Mouse (Mus musculus) embryo, embryonic 9.5 days (tissue): ENCODE data around the gene Stx7.

Source experiments
- DNase-seq: peaks from one replicate; pipeline ENCODE4 v3.0.0-alpha.2; 2017; ENCODE audit errors: extremely low spot score

Gene Stx7

GRCm38 (mm10) chr10:24167978-24168583, 19.0 kb downstream of the Stx7 start:
- no peak for DNase-seq

GRCm38 (mm10) chr10:24168854-24169253, 19.8 kb downstream of the Stx7 start:
- DNase-seq = no peak

GRCm38 (mm10) chr10:24171906-24172459, 22.9 kb downstream of the Stx7 start:
- no peak for DNase-seq

GRCm38 (mm10) chr10:24173210-24174001, 24.3 kb downstream of the Stx7 start:
- peak; percentile 59 for DNase-seq

GRCm38 (mm10) chr10:24190392-24190791, 41.3 kb downstream of the Stx7 start:
- no peak for DNase-seq

GRCm38 (mm10) chr10:24191977-24192376, 42.9 kb downstream of the Stx7 start:
- no peak for DNase-seq

- DNase-seq = peak; percentile 47
Measured at GRCm38 (mm10) chr10:24199303-24199702, 50.2 kb downstream of the Stx7 start.

- DNase-seq = no peak
Measured at GRCm38 (mm10) chr10:24200099-24200498, 51.0 kb downstream of the Stx7 start.

- no peak for DNase-seq
Measured at GRCm38 (mm10) chr10:24210075-24210474, 61.0 kb downstream of the Stx7 start.

GRCm38 (mm10) chr10:24213297-24213696, 64.2 kb downstream of the Stx7 start:
- DNase-seq = no peak

GRCm38 (mm10) chr10:24217558-24218268, 68.6 kb downstream of the Stx7 start:
- DNase-seq = no peak

- DNase-seq = no peak
Measured at GRCm38 (mm10) chr10:24220931-24221330, 71.8 kb downstream of the Stx7 start.

- DNase-seq = no peak
Measured at GRCm38 (mm10) chr10:24222911-24223310, 73.8 kb downstream of the Stx7 start.

GRCm38 (mm10) chr10:24223449-24224143, 74.5 kb downstream of the Stx7 start, which contains the start of gene Moxd1:
TSS of gene Moxd1 (plus strand) at chr10:24223517.
- DNase-seq = peak; percentile 57

GRCm38 (mm10) chr10:24224591-24224990, 75.5 kb downstream of the Stx7 start:
- no peak for DNase-seq

- peak; percentile 3 for DNase-seq
Measured at GRCm38 (mm10) chr10:24228318-24229183, 79.4 kb downstream of the Stx7 start.

- no peak for DNase-seq
Measured at GRCm38 (mm10) chr10:24232281-24232680, 83.2 kb downstream of the Stx7 start.

GRCm38 (mm10) chr10:24235426-24236283, 86.6 kb downstream of the Stx7 start:
- DNase-seq = no peak
